Mouse (Mus musculus) brain, embryonic 14.5 days (tissue): ENCODE data around the gene Gipr. TPM values are rescaled to one million over a fixed set of nuclear protein-coding genes. Genes with fewer than 3 reads are reported as not detected.

Experiments used
- DNase-seq: peaks from one replicate; pipeline ENCODE4 v3.0.0-alpha.2; 2011; ENCODE audit warnings: low read depth
- CTCF ChIP-seq: fragments of 200-500 bp; IDR thresholded peaks from 2 replicates; pipeline ENCODE4 v1.5.1; 2012; ENCODE audit warnings: inconsistent platforms, mild to moderate bottlenecking, moderate library complexity, borderline replicate concordance; ENCODE audit not compliant: insufficient read depth, insufficient read length; ENCODE audit errors: extremely low read depth
- POLR2A ChIP-seq: fragments of 200-500 bp; IDR thresholded peaks from 2 replicates; pipeline ENCODE4 v1.6.1; 2012; ENCODE audit warnings: mild to moderate bottlenecking, inconsistent platforms, borderline replicate concordance; ENCODE audit not compliant: poor library complexity, insufficient read depth, insufficient read length, severe bottlenecking; ENCODE audit errors: extremely low read depth
- polyA plus RNA-seq: library from polyadenylated mRNA; depleted of rRNA; stranded (reverse); fragments of >200 nt; gene quantifications from 2 replicates; pipeline ENCODE4 v1.2.3, GENCODE M21; 2012

Gipr gene
- polyA plus RNA-seq, 1 experiment, result 9.6 TPM

DNA sequence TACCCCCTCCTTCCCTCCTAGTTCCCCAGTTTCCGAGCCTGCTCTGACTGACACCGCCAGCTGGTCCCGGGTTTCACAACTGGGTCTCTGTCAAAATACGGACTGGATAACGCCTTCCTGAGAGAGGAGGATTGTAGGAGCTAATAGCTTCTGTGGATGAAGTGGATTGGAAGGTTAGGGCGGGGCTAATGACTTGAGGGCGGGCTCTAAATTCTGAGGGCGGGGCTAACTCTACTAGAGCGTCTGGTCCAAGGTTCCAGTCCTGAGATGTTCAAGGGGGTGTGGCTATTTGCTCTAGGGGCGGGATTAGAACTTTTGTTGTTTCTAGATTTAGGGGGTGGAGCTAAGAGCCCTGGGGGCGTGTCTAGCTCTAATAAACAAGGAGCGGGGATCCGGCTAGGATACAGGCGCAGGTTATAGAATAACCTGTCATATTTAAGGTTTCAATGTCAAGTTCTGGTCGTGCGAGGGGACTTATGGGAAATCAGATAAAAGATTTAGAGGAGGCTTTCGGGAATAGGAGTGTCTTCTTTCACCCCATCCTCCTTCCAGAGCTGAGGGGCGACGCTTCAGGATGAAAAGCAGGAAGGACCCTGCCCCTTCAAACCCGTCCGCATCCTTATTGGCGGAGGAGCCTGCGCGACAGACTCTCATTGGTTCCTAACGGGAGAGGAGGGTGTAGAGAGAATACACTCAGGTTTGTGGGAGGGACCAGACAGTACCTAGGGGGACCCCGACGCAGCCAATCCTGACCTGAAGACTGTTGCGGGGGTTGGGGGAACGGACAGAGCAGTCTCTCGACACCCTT is 10.0 kb upstream of the Gipr start, which contains the start of gene Eml2:
TSS of gene Eml2 (plus strand) at position 714 of the 808 bp plus-strand sequence.
- DNase-seq, result peak; percentile 97
- TF ChIP-seq CTCF (no peak), POLR2A (peak; percentile 20; the same call in 1 of the 2 replicates)

DNA sequence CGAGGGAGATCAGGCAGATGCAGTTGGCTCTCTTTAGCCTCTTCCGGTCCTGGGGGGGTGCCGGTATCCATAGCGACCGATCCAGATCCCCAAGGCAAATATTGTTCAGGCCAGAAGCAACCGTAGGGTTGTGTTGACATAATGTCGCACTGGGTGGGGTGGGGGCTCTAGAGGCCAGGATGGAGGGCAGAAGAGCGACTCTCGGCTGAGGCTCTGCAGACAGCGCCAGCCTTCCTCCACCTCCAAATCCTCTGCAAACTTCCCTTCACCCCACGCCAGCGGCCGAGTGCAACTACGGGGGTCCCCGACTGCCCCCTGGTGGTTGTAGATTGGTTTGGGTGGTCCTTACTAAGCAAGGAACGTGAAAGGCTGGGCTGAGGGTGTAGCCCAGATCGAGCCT is 6.9 kb upstream of the Gipr start:
- DNase-seq, result peak; percentile 93
- peak; percentile 90 for TF ChIP-seq CTCF
- TF ChIP-seq POLR2A, result no peak

DNA sequence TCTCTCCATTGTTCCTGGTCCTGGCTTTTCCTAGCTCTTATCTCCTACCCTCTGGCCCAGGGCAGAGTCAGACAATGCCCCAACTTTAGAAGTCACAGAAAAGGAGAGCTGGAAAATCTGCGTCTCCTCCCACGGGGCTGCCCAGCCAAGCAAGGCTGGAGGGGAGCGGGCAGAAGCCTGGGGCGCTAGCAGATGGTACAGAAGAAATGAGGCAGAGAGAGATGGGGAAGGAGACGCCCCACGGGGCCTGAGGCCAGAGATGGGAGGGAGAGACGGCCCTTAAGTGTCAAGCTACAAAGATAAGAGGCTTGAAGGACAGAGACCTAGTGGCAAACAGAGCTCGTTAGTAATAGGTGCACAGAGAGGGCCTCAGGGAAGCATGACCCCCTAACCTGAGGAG is 5.9 kb upstream of the Gipr start:
- DNase-seq, result no peak

DNA sequence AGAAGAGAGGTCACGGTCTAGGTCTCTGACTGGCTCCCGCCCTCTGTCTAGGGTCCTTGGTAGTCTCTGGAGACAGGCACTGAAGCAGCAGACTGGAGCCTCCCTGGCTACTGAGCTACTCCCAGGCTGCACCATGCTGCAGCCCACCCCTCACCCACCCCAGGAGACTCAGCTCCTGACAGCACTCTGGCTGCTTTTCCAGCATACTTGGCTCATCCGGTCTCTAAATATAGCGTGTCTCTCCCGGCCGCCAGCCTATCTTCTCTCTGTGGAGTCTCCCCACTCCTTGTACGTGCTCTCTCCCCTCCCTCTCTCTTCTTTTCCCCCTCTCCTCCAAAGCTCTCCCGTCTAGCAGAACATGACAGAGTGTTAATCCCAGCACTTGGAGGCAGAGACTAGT is 4.2 kb upstream of the Gipr start:
- no peak for TF ChIP-seq POLR2A
- no peak for TF ChIP-seq CTCF
- DNase-seq, result peak; percentile 86

More for the DNA sequence above, 5.9 kb upstream of the Gipr start:
- no peak for TF ChIP-seq CTCF
- TF ChIP-seq POLR2A, result no peak

DNA sequence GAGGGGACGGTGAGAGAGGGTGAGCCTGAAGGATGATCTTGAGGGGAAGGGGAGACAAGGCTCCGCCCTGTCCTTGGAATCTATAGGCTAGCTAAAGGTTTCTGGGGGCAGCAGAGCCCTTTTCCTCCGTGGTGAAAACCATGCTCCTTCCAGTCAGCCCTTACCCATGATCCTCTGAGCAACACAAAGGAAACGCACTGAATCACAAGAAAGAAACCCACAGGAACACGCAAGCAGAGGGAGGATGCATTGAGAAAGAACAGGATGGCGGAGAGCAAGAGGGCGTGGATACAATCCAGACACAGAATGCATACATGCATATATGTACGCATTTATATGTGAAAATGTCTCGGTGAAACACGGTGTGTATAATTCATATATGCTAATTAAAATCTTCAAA is 3.6 kb upstream of the Gipr start:
- TF ChIP-seq POLR2A, result no peak
- no peak for TF ChIP-seq CTCF
- DNase-seq, result no peak

DNA sequence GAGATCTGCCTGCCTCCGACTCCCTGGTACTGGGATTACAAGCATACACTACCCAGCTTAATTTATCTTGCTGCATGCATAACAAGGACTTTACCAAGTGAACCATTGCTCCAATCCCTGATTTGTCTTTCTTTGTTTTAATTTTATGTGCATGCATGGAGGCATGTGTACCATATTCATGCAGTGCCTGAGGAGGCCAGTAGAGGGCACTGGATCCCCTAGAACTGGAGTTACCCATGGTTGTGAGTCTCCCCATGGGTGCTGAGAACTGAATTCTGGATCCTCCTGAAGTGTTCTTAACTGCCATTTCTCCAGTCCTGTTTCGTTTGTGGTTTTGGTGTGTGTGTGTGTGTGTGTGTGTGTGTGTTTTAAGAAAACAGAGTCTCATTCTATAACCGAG is 1.1 kb upstream of the Gipr start:
- no peak for DNase-seq
- peak; percentile 16; the same call in 1 of the 2 replicates for TF ChIP-seq CTCF
- no peak for TF ChIP-seq POLR2A

DNA sequence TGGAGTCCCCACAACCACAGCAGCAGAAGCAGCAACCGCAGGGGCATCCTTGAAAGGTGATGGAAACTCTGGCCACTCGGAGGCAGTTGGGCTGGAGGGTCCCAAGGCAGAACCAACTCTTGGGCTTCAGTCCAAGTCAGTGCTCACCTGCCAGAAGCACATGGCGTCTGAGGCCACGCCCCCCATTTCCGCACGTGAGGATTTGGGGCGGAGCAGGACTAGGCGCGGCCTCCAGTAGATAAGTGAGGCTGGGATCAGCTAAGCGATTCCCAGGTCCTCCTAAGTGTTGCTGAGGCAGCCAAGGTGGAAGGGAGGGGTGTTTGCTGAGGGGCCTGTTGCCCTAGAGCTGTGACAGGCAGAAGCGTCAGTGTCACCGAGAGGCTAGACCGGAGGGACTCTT is 949 bp downstream of the Gipr start:
- no peak for DNase-seq
- no peak for TF ChIP-seq POLR2A
- TF ChIP-seq CTCF, result no peak

DNA sequence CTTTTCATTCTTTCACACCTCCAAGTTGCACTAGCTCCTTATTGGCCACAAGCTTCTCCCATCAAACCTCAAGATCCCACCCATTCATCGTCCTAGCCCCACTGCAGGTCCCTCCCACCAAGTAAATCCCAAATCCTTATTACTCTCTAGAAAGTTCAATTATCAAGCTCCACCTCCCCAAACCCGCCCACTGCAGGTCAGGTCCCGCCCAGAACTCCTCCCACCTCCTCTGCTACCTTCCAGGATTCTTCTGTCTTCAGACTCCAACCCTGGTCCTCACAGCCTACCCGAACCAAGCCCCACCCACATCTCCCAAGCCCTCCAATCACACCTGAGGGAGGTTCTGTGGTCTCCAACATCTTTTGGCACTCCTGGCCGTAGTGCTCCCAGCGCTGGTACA is 1.7 kb downstream of the Gipr start:
- peak; percentile 51 for DNase-seq
- no peak for TF ChIP-seq POLR2A
- TF ChIP-seq CTCF, result no peak

DNA sequence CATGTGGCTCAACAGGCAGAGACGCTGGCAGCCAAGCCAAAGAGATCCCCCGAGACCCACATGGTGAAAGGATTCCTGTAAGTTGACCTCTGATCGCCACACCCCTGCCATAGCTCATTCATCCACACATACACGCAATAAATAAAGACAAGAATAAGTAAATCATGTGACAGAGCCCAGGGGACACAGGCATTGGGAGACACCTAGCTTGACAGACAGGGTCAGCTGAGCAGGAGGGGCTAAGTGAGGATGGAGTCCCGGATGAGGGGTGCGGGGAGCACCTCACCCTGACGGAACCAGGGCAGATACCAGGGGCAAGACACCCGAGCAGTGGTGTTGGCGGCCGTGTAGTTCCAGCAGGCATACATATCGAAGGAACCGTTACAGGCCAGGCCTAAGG is 2.2 kb downstream of the Gipr start:
- DNase-seq, result no peak
- TF ChIP-seq POLR2A, result no peak
- TF ChIP-seq CTCF, result no peak

DNA sequence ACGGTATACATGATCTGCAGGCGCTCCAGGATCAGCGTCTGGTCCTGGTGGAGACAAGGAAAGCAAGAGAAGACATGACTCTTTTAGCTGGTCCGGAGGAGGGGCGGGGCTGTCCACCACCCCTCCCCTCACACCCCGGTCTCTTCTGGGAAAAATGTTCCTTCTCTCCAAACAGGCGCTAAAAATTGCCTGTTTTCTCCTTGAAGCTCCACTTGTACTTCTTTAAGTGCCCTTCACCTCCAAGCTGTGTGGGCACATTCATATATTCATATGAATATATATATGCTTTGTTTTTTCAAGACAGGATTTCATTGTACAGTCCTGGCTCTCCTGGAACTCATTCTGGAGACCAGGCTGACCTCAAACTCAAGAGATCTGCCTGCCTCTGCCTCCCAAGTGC is 3.0 kb downstream of the Gipr start:
- no peak for DNase-seq
- TF ChIP-seq POLR2A (no peak), CTCF (no peak)

DNA sequence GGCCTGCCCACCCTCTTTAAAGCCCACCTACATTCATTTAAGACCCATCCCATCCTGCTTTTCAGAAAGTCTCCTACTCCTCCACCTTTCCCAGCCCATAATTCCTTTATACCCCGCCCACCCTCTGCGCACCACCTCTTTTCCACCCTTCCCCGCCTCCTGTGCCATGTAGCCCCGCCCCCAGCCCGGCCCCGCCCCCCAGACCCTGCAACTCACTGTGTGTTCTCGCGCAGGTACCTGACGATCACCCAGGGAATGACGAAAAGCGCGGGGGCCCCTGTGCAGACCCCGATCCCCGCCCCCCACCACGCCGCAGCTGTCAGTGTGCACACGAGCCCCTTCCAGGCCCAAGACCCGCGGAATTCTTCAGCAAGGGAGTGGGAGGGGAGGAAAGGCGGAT is 5.8 kb downstream of the Gipr start:
- peak; percentile 55 for DNase-seq
- TF ChIP-seq POLR2A (no peak), CTCF (no peak)

DNA sequence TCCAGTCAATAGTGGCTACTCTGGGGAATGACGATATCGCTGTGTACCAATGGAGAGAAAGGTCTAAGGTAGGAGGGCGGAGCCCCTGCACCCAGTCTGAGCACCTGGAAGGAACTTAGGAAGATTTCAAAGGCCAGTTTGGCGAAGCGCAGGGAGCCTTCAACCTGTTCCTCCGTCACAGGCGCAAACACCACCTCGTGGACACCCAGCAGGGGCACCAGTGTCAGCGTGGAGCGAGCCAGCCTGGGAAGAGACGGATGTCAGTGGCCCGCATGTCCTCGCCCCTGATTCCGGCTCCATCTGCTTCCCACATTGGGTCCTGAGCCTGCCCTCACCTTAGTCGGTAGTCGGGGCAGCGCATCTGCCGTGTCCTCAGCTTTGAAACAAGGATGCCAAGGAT is 6.5 kb downstream of the Gipr start:
- no peak for TF ChIP-seq POLR2A
- TF ChIP-seq CTCF, result no peak

More for the DNA sequence above, 6.5 kb downstream of the Gipr start:
- no peak for DNase-seq
